Comparison of ENCODE assay signal across 17 mouse cellular contexts in genomic region chr1:172711396-172711795, GRCm38 (mm10). TPM values are rescaled to one million over a fixed set of nuclear protein-coding genes. Genes with fewer than 3 reads are reported as not detected.
DNase-seq lines count a peak whose midpoint lies in the region; ATAC-seq and TF ChIP-seq lines count a peak whose summit lies in the region.
"Had no signal": no experiment of that assay in that cellular context is flagged by ENCODE, and none has a peak within 500 bp of the region (broad histone marks: within the 10 kb centered on the region; RNA-seq: fewer than 3 reads in every experiment).

No protein-coding gene starts in this region.

- H3K27ac ChIP-seq in heart, embryonic 11.5 days (ENCODE audit: low read depth, low read length): peak overlapping the region; percentile 7
- 0 out of 2 replicates have a peak overlapping the region, but pooled peaks have one; percentile 26 for H3K27ac ChIP-seq in liver, postnatal 0 days (ENCODE audit: low read depth)
- H3K27ac ChIP-seq in liver, embryonic 11.5 days (ENCODE audit: low read depth, low read length): no peak overlapping the region
- peak overlapping the region; percentile 72 for H3K27ac ChIP-seq in embryonic facial prominence, embryonic 13.5 days
- H3K27ac ChIP-seq in forebrain, embryonic 13.5 days: no peak overlapping the region
- H3K27ac ChIP-seq: hindbrain, embryonic 12.5 days; liver, embryonic 14.5 days; neural tube, embryonic 13.5 days had no signal

- H3K9ac ChIP-seq in heart, embryonic 11.5 days (ENCODE audit: low read depth, low read length): no peak overlapping the region
- no peak overlapping the region for H3K9ac ChIP-seq in liver, postnatal 0 days (replicated peaks)
- no peak overlapping the region for H3K9ac ChIP-seq in liver, embryonic 11.5 days (ENCODE audit: low read depth, low read length)
- no peak overlapping the region for H3K9ac ChIP-seq in embryonic facial prominence, embryonic 13.5 days
- H3K9ac ChIP-seq in forebrain, embryonic 13.5 days: no peak overlapping the region
- H3K9ac ChIP-seq: hindbrain, embryonic 12.5 days; liver, embryonic 14.5 days; neural tube, embryonic 13.5 days had no signal

- no peak overlapping the region for H3K4me3 ChIP-seq in heart, embryonic 11.5 days (ENCODE audit: low read depth, low read length)
- no peak overlapping the region for H3K4me3 ChIP-seq in liver, postnatal 0 days (ENCODE audit: low read depth, low read length)
- no peak overlapping the region for H3K4me3 ChIP-seq in liver, embryonic 11.5 days (ENCODE audit: low read depth, low read length)
- no peak overlapping the region for H3K4me3 ChIP-seq in embryonic facial prominence, embryonic 13.5 days
- H3K4me3 ChIP-seq in forebrain, embryonic 13.5 days: no peak overlapping the region
- H3K4me3 ChIP-seq: hindbrain, embryonic 12.5 days; neural tube, embryonic 13.5 days had no signal

- no peak for TF ChIP-seq CTCF in liver, postnatal 0 days (IDR thresholded peaks at IDR 0.05; ENCODE audit: low read depth)

- no peaks in the 10 kb centered on the region for H3K27me3 ChIP-seq in heart, embryonic 11.5 days (ENCODE audit: control insufficient read depth, insufficient read depth, low read length)
- no peaks in the 10 kb centered on the region for H3K27me3 ChIP-seq in liver, postnatal 0 days (ENCODE audit: insufficient read depth, low read length)
- H3K27me3 ChIP-seq in liver, embryonic 11.5 days (replicated peaks; ENCODE audit: control insufficient read depth, insufficient read depth, low read length): no peaks in the 10 kb centered on the region
- no peaks in the 10 kb centered on the region for H3K27me3 ChIP-seq in embryonic facial prominence, embryonic 13.5 days
- no peaks in the 10 kb centered on the region for H3K27me3 ChIP-seq in forebrain, embryonic 13.5 days
- H3K27me3 ChIP-seq: hindbrain, embryonic 12.5 days; neural tube, embryonic 13.5 days had no signal

- no peak for ATAC-seq in heart, embryonic 11.5 days (replicated peaks; ENCODE audit: insufficient number of reproducible peaks, low FRiP score, low TSS enrichment)
- ATAC-seq in liver, postnatal 0 days: no peak
- no peak for ATAC-seq in liver, embryonic 11.5 days (replicated peaks; ENCODE audit: low FRiP score)
- ATAC-seq in embryonic facial prominence, embryonic 13.5 days (ENCODE audit: insufficient number of reproducible peaks, insufficient read depth, low FRiP score, low TSS enrichment, low read depth): no peak
- ATAC-seq in forebrain, embryonic 13.5 days: no peak
- ATAC-seq: intestine, embryonic 16.5 days had no signal

- TF ChIP-seq EP300 in liver, postnatal 0 days (IDR thresholded peaks at IDR 0.05; ENCODE audit: low read depth): no peak

- DNase-seq in heart, adult 9 months (ENCODE audit: low spot score in 2 of 2): no peak
- no peak for DNase-seq in liver, postnatal 0 days
- DNase-seq in liver, embryonic 11.5 days (ENCODE audit: low spot score): no peak
- DNase-seq in lung, postnatal 25 days (ENCODE audit: low spot score): peak; percentile 57
- DNase-seq: adrenal gland, postnatal 14 days; cerebellum, adult 9-10 months; gastrocnemius, postnatal 14 days; kidney, postnatal 36 days; right cerebral cortex, postnatal 4 days had no signal

- H3K4me1 ChIP-seq in heart, embryonic 11.5 days (ENCODE audit: control insufficient read depth, insufficient read depth, low read length): no peaks in the 10 kb centered on the region
- peaks cover 9% of the 10 kb centered on the region for H3K4me1 ChIP-seq in liver, postnatal 0 days (ENCODE audit: insufficient read depth)
- no peaks in the 10 kb centered on the region for H3K4me1 ChIP-seq in liver, embryonic 11.5 days (replicated peaks; ENCODE audit: control insufficient read depth, insufficient read depth, low read length)
- H3K4me1 ChIP-seq in embryonic facial prominence, embryonic 13.5 days: peaks cover 17% of the 10 kb centered on the region
- no peaks in the 10 kb centered on the region for H3K4me1 ChIP-seq in forebrain, embryonic 13.5 days
- H3K4me1 ChIP-seq: hindbrain, embryonic 12.5 days had no signal

- no peak overlapping the region for H3K4me2 ChIP-seq in heart, embryonic 11.5 days
- H3K4me2 ChIP-seq in liver, postnatal 0 days (ENCODE audit: low read depth, low read length): no peak overlapping the region
- no peak overlapping the region for H3K4me2 ChIP-seq in liver, embryonic 11.5 days
- H3K4me2 ChIP-seq in embryonic facial prominence, embryonic 13.5 days: no peak overlapping the region
- H3K4me2 ChIP-seq in forebrain, embryonic 13.5 days: no peak overlapping the region
- H3K4me2 ChIP-seq: hindbrain, embryonic 12.5 days; neural tube, embryonic 13.5 days had no signal

- H3K36me3 ChIP-seq in heart, embryonic 11.5 days (ENCODE audit: control insufficient read depth, insufficient read depth, low read length): no peaks in the 10 kb centered on the region
- no peaks in the 10 kb centered on the region; the same call in none of the 2 replicates for H3K36me3 ChIP-seq in liver, postnatal 0 days (replicated peaks; ENCODE audit: insufficient read depth, low read length)
- H3K36me3 ChIP-seq in liver, embryonic 11.5 days (ENCODE audit: control insufficient read depth, insufficient read depth, low read length): no peaks in the 10 kb centered on the region
- no peaks in the 10 kb centered on the region for H3K36me3 ChIP-seq in embryonic facial prominence, embryonic 13.5 days
- H3K36me3 ChIP-seq in forebrain, embryonic 13.5 days (ENCODE audit: poor library complexity, severe bottlenecking): no peaks in the 10 kb centered on the region
- H3K36me3 ChIP-seq: hindbrain, embryonic 12.5 days; neural tube, embryonic 13.5 days had no signal

- WGBS in heart, embryonic 11.5 days (ENCODE audit: insufficient replicate concordance): 45% methylated on average over 2 of the region's 2 CpGs
- WGBS in liver, postnatal 0 days (ENCODE audit: insufficient replicate concordance): 44% methylated on average over 2 of the region's 2 CpGs
- 57% methylated on average over 2 of the region's 2 CpGs for WGBS in liver, embryonic 11.5 days
- WGBS in embryonic facial prominence, embryonic 13.5 days: 16% methylated on average over 2 of the region's 2 CpGs
- WGBS in forebrain, embryonic 13.5 days: 86% methylated on average over 2 of the region's 2 CpGs

- H3K9me3 ChIP-seq in heart, embryonic 11.5 days (replicated peaks; ENCODE audit: control insufficient read depth, low read length): no peaks in the 10 kb centered on the region
- H3K9me3 ChIP-seq in liver, postnatal 0 days (ENCODE audit: low read length): no peaks in the 10 kb centered on the region
- H3K9me3 ChIP-seq in liver, embryonic 11.5 days (ENCODE audit: control insufficient read depth, low read length): no peaks in the 10 kb centered on the region
- no peaks in the 10 kb centered on the region for H3K9me3 ChIP-seq in embryonic facial prominence, embryonic 13.5 days
- H3K9me3 ChIP-seq in forebrain, embryonic 13.5 days (replicated peaks): no peaks in the 10 kb centered on the region
- H3K9me3 ChIP-seq: hindbrain, embryonic 12.5 days; neural tube, embryonic 13.5 days had no signal

RNA-seq across cellular contexts. Expression of gene Crp, which starts 13.5 kb away (rescaled TPM):
- 0.11 TPM in 1 of 2 replicates, not detected in the other for polyA plus RNA-seq in heart, embryonic 11.5 days (2014; fragmentation: Nextera tagmentation; extraction: Ambion mirVana)
- 340 and 343 TPM in 2 replicates for polyA plus RNA-seq in liver, postnatal 0 days (2015; fragmentation: Nextera tagmentation; extraction: Ambion mirVana)
- 3.5 and 5.8 TPM in 2 replicates for polyA plus RNA-seq in liver, embryonic 11.5 days (2014; fragmentation: Nextera tagmentation; extraction: Ambion mirVana)
- 1.1 TPM in 1 of 2 replicates, not detected in the other for polyA plus RNA-seq in embryonic facial prominence, embryonic 13.5 days (2015; fragmentation: Nextera tagmentation; extraction: Ambion mirVana)
- 0.40 TPM in 1 of 2 replicates, not detected in the other for polyA plus RNA-seq in forebrain, embryonic 13.5 days (2015; fragmentation: Nextera tagmentation; extraction: Ambion mirVana)
- polyA plus RNA-seq: hindbrain, embryonic 12.5 days; urinary bladder, adult 2 months had no signal

Comparison
In these comparisons a context has a peak if more than half of its experiments do, and no peak if none do; other contexts are left out.
1. H3K27ac ChIP-seq: peak in heart, embryonic 11.5 days (single experiment), liver, postnatal 0 days (single experiment) and embryonic facial prominence, embryonic 13.5 days (single experiment); none in liver, embryonic 11.5 days (single experiment) and forebrain, embryonic 13.5 days (single experiment).
2. RNA of gene Crp, which starts 13.5 kb away (polyA plus RNA-seq): 340 to 343 TPM in liver, postnatal 0 days; 3.5 to 5.8 TPM in liver, embryonic 11.5 days, 0.11 TPM in heart, embryonic 11.5 days, 1.1 TPM in embryonic facial prominence, embryonic 13.5 days and 0.40 TPM in forebrain, embryonic 13.5 days; every median in the first group is over 10 times any median in the second.